Mouse (Mus musculus): ENCODE data around the gene Ppp1r37. TPM values are rescaled to one million over a fixed set of nuclear protein-coding genes. Genes with fewer than 3 reads are reported as not detected.

The Ppp1r37 gene
- total RNA-seq, 2 experiments from 2014 or later, result 82.0 to 83.6 TPM

DNA sequence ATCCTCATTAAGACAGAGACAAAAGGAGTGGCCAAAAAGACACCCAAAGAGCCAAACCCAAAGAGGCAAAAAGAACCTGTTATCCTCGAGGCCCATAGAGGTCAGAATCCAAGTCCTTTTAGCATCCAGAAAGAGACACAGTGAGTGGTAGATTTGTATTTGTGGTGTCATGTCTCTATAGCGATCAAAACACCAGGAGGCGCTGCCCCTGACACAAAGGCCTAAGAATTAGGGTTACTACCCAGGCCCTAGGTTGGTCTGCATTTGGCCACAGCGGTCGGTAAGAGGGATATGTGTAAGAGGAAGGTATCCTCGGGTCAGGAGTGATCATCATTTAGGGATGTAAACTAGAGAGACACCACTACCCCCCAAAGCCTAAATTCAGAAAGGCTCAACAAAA, 56.5 kb downstream of the Ppp1r37 start:
- no peak for DNase-seq (ENCODE audit: low spot score in 2 of 2)

DNA sequence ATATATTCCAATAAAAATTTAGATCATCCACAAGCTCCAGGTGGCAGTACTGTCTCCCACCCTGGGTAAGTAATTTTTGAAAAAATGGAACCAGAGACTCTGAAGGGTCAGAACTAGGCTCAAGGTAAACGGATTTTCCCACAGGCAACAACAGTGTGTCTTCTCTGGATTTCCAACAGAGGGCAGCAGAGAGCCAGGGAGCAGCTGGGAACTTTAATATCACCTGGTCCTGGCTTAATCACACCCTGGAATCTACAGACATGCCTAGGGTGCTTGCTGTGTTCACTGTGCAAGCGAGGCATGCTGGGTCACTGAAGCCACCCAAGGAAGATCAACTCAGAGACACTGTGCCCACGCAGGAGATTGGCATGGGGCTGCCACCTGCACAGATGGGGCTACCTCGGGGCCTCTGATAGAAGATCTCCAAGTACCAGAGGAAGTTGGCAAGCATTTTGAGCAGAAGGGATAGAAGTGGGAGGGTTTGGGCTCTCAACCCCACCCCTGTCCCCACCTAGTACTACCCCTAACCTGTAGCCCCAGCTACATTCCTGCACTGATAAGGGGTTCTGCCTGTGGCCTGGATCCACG, 59.3 kb downstream of the Ppp1r37 start:
- peak; percentile 37 to 50 for DNase-seq (ENCODE audit: low spot score in 2 of 2)

DNA sequence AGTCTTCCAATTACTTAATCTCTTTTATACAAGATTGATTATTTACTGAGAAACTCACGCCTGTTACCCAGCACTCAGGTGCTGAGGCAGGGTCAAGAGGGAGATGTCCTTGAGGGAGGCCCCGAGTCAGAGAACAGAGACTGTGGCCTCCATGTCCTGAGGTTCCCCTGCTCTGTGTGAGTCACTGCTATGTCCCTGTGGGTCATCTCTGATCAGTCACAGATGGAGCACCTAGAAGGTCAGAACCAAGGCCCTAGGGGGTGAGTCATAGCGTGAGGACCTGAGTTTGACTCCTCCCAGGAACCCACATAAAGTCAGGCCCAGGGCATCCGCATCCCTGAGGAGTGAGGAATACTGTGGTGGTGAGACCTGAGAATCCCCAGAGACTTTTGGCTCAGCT, 61.2 kb downstream of the Ppp1r37 start:
- no peak for DNase-seq (ENCODE audit: low spot score in 2 of 2)

DNA sequence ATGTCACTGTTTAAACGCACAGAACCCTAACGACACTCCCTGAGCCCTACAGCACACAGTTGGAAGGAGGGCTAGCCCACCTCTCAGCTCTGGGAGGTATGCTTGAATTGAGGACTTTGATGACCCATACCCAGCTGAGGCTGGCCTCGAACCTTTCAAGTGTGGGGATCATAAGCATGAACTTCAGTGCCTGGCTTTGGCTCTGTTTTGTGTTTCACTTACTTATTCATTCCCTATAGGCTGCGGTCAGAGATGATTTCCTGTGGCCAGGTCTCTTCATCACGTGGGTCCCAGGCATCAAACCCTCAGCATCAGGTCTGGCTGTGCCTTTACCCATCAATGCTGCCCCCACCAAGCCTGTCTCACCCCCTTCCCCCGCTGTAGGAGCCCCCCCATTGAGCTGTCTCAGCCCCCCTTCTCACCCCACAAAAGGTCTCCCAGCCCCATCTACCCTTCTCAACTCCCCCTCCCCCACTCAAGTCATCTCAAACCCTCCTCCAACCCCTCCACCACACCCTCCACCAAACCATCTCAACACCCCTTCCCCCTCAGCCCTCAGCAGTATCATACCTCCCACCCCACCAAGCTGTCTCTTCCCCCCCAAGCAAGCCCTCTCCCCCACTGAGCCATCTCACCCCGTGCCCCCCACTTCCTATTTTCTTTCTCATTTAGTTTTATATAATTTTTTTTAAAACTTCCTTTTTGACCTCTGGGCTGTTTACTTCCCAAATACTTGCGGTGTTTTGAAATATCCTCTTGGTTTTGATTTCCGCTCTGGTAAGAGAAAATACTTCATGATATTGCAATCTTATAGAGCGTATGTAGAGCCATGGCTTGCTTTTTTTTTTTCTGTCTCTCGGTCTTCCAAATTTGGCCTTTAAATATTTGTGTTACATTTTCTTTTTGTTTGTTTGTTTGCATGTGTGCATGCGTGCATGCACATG, 62.2 kb downstream of the Ppp1r37 start:
- no peak for DNase-seq (ENCODE audit: low spot score in 2 of 2)

DNA sequence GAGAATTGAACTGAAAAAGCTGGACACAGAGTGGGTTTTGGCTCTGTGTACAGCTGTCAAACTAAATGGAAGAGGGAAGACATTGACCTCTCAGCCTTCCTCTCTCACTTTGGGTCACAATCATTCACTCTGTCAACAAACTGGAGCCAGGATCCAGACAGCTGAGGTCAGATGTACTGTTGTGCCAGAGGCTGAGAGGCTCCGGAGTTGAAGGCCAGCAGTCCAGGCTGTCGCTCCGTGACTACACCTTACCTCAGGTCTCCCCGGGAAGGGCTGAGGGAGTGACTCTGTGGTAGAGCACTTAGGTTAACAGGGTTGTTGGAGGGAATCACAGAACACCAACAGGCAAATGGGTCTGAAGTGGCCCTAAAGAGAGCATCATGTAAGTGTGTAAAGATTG, 64.5 kb downstream of the Ppp1r37 start:
- no peak for DNase-seq (ENCODE audit: low spot score in 2 of 2)

DNA sequence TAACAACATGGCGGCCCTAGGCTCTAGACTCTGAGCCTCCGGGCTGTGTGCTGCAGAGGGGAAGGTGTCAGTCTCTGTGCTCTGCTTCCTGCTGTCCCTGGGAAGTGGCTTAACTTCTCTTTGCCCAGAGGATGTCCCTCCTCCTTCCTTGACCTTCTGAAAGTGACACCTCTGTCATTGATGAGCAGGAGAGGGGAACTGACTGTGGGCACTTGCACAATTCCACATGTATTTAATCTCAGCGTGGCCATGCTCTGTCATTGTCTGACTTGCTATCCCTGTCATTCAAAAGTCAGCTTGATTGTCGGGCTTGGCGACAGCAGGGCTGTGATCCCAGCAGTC, 66.7 kb downstream of the Ppp1r37 start:
- no peak for DNase-seq (ENCODE audit: low spot score in 2 of 2)

DNA sequence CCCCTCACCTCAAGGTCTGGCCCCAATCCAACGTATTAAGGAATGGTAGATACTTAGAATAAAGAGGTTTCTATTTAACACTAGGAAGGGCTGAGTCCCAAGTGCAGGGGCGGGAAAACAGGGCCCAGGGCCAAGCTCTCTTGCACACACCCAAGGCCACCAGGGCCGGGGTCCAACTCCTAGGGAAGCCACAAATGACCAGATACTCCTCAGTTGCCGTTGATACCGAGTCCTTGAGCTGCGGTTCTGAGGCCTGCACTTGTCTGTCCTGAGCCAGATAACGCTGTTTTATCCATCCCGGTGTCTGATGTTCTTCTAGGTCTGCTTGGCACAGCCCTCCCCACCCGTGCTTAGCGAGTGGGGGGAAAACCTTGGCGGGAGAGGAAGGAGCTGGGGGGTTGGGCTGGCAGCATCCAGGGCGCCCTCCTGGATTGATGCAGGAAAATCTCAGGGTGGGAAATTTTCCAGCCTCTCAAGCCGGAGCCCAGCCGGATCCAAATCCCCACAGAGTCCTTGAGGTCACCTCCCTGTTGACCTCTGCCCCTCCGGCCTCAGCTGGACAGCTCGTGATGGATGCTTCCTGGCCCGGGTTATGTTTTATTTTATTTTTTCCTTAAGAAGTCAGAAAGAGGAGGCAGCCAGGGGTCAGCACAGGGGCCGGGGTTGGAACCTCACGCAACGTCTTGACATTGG, 67.2 kb downstream of the Ppp1r37 start:
- no peak for DNase-seq (ENCODE audit: low spot score in 2 of 2)

DNA sequence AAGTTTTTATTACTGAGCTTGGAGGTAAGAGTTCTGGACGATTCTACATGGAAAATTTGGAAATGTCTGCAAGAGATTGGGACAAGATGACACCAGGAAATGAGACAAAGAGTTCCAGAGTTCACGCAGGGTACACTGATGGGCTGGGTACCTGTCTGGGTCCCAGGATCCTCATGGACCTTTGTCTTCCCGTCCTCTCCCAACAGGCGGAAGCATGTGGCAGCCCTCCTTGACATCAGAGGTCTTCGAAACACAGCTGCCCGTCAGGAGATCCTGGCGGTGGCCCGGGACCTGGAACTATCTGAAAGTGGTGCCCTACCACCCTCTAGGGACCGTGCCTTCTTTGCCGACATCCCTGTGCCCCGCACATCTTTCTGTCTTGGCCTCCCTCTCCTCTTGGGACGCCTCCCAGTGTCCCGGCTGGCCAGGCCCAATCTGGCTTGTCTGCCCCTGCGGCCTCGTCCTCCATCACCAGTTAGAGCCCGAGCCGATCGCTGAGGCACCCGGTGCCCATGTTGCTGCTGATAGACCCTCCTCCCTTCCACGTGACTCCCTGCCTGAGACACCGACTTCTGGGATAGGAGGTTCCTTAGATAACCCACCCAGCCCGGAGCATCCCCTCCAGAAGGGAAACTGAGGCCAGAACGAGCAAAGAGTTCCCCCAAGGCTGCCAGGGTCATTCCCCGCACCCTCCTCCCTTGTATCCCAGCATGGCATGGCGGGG, 68.0 kb downstream of the Ppp1r37 start:
- DNase-seq (ENCODE audit: low spot score in 2 of 2), result no peak

DNA sequence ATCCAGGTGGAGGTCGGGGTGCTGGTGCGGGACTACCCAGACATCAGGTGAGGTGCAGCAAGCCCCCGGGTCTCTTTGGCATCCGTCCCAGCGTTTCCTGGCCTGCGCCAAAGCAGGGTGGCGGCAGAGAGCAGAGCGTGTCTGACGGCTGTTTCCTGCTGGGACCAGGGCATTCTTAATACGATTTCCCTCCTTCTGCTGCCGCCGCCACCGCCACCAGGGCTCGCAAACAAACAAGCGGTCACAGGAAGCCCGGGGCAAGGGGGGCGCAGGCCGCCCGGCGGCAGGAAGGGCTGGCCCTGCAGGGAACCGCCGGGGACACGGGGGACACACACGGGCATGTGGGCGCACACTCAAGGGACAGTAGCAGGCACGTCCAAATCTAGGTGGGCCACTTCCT, 71.1 kb downstream of the Ppp1r37 start:
- DNase-seq (ENCODE audit: low spot score in 2 of 2), result peak in 1 of 2 experiments; percentile 41

DNA sequence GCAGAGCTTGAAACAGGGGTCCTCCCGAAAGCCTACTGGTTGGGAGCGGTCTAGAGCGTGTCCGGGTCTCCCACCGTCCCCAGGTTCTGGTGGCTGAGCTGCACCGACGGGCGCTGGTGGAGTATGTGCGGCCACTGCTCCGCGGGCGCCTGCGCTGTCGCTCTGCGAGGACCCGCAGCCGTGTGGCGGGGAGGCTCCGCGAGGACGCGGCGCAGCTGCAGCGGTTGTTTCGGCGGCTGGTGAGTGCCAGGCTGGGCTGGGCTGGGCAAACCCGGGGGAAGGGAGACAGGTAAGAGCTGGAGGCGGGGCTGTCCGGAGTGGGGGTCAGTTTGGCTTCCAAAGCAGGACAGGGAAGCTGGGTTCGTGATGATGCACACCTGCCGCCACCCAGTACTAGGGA, 73.4 kb downstream of the Ppp1r37 start:
- DNase-seq (ENCODE audit: low spot score in 2 of 2), result peak in 1 of 2 experiments; percentile 41

DNA sequence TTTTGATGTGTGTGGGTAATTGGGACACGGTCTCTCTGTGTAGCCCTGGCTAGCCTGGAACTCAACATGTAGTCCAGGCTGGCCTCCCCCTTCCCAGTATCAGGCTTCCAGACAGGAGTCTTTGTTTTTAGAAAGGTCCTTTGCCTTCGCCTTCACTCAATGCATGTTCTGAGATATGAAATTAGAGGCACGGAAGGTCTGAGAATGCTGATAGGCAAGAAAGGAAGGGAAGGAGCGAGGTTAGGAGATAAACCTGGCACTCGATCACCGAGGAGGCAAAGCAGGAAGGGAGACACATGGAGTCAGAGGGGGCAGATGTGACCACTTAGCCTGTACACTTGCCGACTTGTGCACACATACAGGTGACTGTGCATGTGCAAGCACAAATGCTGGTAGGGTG, 76.3 kb downstream of the Ppp1r37 start:
- DNase-seq (ENCODE audit: low spot score in 2 of 2), result no peak

DNA sequence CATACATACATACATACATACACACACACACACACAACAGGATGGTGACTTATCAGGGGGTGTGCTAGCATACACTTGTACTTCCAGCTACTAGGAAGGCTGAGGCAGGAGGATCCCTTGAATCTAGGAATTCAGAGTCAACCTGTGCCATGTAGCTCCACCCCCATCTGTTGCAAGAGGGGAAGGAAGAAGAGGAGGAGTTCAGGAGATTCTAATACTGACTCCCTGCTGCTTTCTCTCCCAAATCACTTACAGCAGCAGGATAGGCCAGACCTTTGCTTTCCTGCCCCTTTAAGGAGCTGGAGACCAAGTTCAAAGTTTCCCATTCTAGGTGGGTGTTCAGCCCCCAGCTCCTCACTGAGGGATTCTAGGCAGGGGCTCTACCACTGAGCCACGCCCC, 77.4 kb downstream of the Ppp1r37 start:
- no peak for DNase-seq (ENCODE audit: low spot score in 2 of 2)

DNA sequence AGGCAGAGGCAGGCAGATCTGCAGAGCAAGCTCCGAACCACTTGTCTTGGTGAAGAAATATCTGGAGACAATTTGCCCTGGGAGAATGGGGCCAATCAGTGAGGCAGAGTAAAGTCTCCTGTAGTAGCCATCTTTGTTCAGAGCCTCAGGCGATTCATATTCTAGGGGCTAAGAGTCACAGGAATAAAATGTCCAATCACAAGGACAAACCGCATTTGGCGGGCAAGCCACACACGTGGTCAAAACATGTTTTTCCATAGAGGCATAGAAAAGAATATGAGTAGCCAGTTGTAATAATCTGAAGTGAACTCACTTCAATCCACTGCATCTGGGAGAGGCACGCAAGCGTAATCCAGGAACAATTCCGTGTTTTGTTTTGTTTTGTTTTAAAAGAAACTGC, 79.6 kb downstream of the Ppp1r37 start:
- DNase-seq (ENCODE audit: low spot score in 2 of 2), result no peak

Other genes starting within 250 kb of the Ppp1r37 start
- 10 to 100 TPM; 43.1 to 43.9 TPM for gene Ercc1, start 218.3 kb downstream of the Ppp1r37 start, total RNA-seq (2021)
- 10 to 100 TPM; 17.6 to 18.1 TPM for gene Cd3eap, start 203.6 kb downstream of the Ppp1r37 start, total RNA-seq (2021)
- gene Ppp1r13l, start 203.3 kb downstream of the Ppp1r37 start, total RNA-seq (2021), result 1 to 10 TPM; 3.4 to 4.5 TPM
- 10 to 100 TPM; 33.8 to 33.9 TPM for gene Ercc2, start 181.1 kb downstream of the Ppp1r37 start, total RNA-seq (2021)
- 1 to 10 TPM; 1.7 to 1.8 TPM for gene Klc3, start 159.0 kb downstream of the Ppp1r37 start, total RNA-seq (2021)
- under 1 TPM in 1 of 2 experiments, not detected in 1; 0.27 TPM for gene Ckm, start 158.3 kb downstream of the Ppp1r37 start, total RNA-seq (2021)
- gene Mark4, start 104.3 kb downstream of the Ppp1r37 start, total RNA-seq (2021), result 100 to 1,000 TPM; 115 to 132 TPM
- gene Exoc3l2, start 99.7 kb downstream of the Ppp1r37 start, total RNA-seq (2021), result 1 to 10 TPM in 1 of 2 experiments, under 1 TPM in 1; 0.69 to 1.1 TPM
- gene Bloc1s3, start 54.7 kb downstream of the Ppp1r37 start, total RNA-seq (2021), result 1 to 10 TPM; 6.9 to 8.2 TPM
- 10 to 100 TPM; 22.3 to 24.6 TPM for gene Trappc6a, start 54.7 kb downstream of the Ppp1r37 start, total RNA-seq (2021)
- 1 to 10 TPM in 1 of 2 experiments, under 1 TPM in 1; 0.94 to 1.0 TPM for gene Nkpd1, start 45.2 kb downstream of the Ppp1r37 start, total RNA-seq (2021)
- not detected for gene Zfp296, start 14.2 kb upstream of the Ppp1r37 start, total RNA-seq (2021)
- 10 to 100 TPM; 41.3 to 42.5 TPM for gene Gemin7, start 14.5 kb upstream of the Ppp1r37 start, total RNA-seq (2021)
- gene Clasrp, start 41.4 kb upstream of the Ppp1r37 start, total RNA-seq (2021), result 10 to 100 TPM; 86.8 to 98.8 TPM
- gene Relb, start 66.4 kb upstream of the Ppp1r37 start, total RNA-seq (2021), result 10 to 100 TPM in 1 of 2 experiments, 1 to 10 TPM in 1; 9.2 to 10.8 TPM
- 100 to 1,000 TPM; 140 to 143 TPM for gene Clptm1, start 102.0 kb upstream of the Ppp1r37 start, total RNA-seq (2021)
- not detected for gene Apoc2, start 114.9 kb upstream of the Ppp1r37 start, total RNA-seq (2021)
- gene Gm44805, start 118.3 kb upstream of the Ppp1r37 start, total RNA-seq (2021), result not detected
- gene Apoc4, start 118.4 kb upstream of the Ppp1r37 start, total RNA-seq (2021), result not detected
- 1 to 10 TPM; 4.3 to 6.5 TPM for gene Apoc1, start 129.6 kb upstream of the Ppp1r37 start, total RNA-seq (2021)
- gene Apoe, start 136.1 kb upstream of the Ppp1r37 start, total RNA-seq (2021), result 1,000 to 10,000 TPM; 2,438 to 2,580 TPM
- gene Tomm40, start 152.4 kb upstream of the Ppp1r37 start, total RNA-seq (2021), result 100 to 1,000 TPM; 113 to 115 TPM
- 10 to 100 TPM; 22.2 to 22.3 TPM for gene Nectin2, start 187.4 kb upstream of the Ppp1r37 start, total RNA-seq (2021)
- gene Bcam, start 207.9 kb upstream of the Ppp1r37 start, total RNA-seq (2021), result 10 to 100 TPM in 1 of 2 experiments, 1 to 10 TPM in 1; 7.2 to 10.6 TPM
- gene Cblc, start 233.7 kb upstream of the Ppp1r37 start, total RNA-seq (2021), result not detected